Mouse (Mus musculus) brain, adult 10 weeks (tissue): ENCODE data around the gene Clip1. TPM values are rescaled to one million over a fixed set of nuclear protein-coding genes. Genes with fewer than 3 reads are reported as not detected.

Experiments
- polyA plus RNA-seq: library from polyadenylated mRNA; stranded (reverse); fragments of 350-450 nt; fragmentation: Illumina TruSeq; extraction: RNeasy Lipid Tissue Mini Kit (QIAGEN cat#74804); gene quantifications from one replicate; pipeline ENCODE4 v1.2.3, GENCODE M21; 2015; ENCODE audit warnings: low read depth, low replicate concordance

The Clip1 gene
- 82.0 TPM for polyA plus RNA-seq

DNA sequence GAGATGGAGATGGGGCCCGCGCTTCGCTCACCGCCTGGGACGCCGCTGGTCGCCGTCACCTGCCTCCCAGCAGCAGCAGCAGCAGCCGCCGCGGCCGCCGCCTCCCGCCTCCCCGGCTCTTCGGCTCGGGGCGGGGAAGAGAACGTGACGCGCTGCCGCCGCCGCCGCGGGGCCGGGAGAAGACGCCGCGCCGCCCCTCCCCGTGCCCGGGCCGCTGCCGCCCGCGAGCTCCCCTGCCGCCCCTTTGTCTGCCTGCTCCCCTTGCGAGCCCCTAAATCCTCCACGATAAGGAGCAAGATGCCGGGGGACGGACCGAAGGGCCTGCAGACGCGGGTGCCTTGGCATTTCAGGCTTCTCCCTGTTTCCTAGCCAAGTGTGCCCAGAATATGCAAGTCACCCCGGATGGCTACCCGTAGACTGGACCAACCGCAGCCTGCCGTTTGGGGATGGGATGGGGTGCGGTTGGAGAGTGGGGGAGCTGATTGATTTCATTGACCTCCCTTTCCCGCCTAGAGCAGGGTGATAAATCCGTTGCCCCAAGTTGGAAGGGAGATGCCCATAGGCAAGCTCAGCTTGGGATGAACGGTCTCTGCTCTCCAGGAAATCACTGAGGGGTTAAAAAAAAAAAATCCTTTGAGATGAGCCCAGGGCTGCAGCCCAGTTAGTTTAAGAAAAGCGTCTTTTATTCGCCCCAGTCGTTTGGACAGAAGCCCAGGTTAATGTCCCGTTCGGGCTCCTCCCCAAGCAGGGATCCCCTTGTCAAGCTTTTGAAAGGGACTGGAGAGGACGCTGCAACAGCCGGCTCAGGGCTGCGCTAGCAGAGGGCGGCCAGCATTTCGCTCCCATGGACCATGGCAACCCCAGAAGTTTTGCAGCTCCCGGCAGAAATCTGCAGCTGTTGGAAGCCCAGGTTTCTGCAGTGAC lies at the start of gene Clip1:
TSS of gene Clip1 (minus strand) at position 398 of the 924 bp plus-strand sequence.

DNA sequence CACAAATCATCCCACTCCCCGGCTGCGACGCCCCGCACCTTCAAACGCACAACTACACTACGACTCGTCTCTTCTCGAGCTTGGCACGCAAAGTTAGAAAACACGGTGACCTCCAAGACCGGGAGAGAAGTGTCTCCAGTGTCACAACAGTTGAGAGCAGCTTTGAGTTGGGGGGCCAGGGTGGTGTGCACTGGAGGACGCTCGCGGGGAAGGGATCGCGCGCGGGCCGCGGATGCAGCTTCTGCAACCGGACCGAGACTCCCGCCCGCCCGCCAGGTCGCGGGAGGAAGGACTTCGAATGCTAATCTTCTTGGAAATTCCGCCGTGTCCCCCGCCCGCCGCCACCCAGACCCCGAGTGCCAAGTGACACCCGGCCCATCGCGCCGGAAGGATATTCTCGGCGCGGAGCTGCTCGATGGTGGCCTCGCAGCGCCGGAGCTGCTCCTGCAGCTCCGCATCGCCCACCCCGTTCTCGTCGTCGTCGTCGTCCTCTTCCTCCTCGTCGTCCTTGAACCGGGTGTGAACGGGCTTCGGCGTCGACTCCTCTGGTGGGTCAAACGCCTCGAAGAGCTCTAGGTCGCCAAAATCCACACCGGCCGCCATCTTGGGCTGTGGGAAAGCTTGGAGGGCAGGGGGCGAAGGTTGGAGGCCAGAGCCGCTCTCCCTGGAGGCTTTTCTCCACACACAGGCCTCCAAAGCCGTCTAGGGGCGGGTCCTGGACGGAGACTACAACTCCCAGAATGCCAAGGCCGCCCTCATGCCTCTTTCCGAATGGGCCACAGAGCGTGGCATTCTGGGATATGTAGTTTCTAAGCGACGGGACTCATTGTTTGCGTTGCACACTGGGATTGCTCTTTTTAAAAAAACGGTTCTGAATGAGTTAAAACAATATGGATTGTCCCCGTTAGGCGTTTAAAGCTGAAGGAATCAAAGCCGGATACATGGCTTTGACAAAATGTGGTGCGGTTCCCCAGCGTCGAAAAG lies 36.2 kb upstream of the Clip1 start, which contains the start of gene Zcchc8:
TSS of gene Zcchc8 (minus strand) at position 773 of the 984 bp plus-strand sequence.

DNA sequence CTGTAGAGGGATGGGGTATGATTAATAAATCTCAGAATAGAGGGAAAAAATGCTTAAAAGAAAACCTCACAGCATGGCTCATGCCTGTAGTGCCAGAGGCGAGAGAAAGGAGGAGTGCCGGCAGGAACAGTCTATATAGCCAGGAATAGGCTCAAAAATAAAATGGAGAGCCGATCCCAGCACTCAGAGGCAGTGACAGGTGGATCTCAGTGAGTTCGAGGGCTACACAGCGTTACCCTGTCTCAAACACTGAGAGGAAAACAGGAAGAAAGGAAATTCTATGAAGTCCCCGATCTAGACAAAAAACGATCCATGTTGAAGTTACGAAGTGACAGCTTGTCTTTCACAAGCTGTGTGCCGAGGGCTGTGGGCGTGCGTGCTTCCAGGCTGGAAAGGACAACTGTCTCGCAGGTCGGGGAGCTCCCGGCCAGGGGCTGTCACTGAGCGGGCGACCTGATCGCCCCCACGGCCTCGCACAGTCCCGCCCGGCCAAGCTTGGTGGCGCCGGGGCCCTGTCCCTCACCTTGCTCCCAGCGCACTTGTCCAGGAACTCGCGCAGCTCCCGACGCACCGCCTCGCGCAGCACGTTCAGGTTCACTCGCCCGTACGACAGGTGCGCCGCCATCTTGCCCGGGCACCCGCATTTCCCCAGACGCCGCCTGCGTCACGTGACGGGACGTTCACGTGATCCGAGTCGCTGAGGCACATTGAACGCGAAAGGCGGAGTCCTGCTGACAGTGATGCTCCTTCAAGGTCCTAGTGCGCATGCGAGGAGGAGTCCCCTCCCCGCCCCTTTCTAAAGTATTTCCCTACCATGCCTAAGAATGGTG lies 111.8 kb downstream of the Clip1 start, which contains the start of gene Vps33a:
TSS of gene Vps33a (minus strand) at position 682 of the 830 bp plus-strand sequence.

Other genes starting within 250 kb of the Clip1 start
- 1.0 TPM for gene Lrrc43, start 195.3 kb downstream of the Clip1 start, polyA plus RNA-seq
- not detected for gene Il31, start 195.1 kb downstream of the Clip1 start, polyA plus RNA-seq
- 1.1 TPM for gene B3gnt4, start 174.2 kb downstream of the Clip1 start, polyA plus RNA-seq
- 64.8 TPM for gene Diablo, start 160.4 kb downstream of the Clip1 start, polyA plus RNA-seq
- gene Gm49027, start 159.1 kb downstream of the Clip1 start, polyA plus RNA-seq, result 2.9 TPM
- 68.4 TPM for gene Vps33a, start 111.6 kb downstream of the Clip1 start, polyA plus RNA-seq
- 35.4 TPM for gene Zcchc8, start 36.5 kb upstream of the Clip1 start, polyA plus RNA-seq
- gene Rsrc2, start 64.8 kb upstream of the Clip1 start, polyA plus RNA-seq, result 105 TPM
- gene Kntc1, start 65.1 kb upstream of the Clip1 start, polyA plus RNA-seq, result 0.21 TPM
- gene Hcar2, start 180.9 kb upstream of the Clip1 start, polyA plus RNA-seq, result not detected
- 0.86 TPM for gene Hcar1, start 195.4 kb upstream of the Clip1 start, polyA plus RNA-seq
- 91.9 TPM for gene Denr, start 222.6 kb upstream of the Clip1 start, polyA plus RNA-seq
- gene Gm43518, start 242.8 kb upstream of the Clip1 start, polyA plus RNA-seq, result not detected
- gene Ccdc62, start 246.1 kb upstream of the Clip1 start, polyA plus RNA-seq, result 4.3 TPM